ENCODE assay signal across 25 mouse cellular contexts in genomic region chr19:40556029-40556428, GRCm38 (mm10). TPM values are rescaled to one million over a fixed set of nuclear protein-coding genes. Genes with fewer than 3 reads are reported as not detected.
A peak's percentile ranks its signal among the peaks of the same experiment; 100 is the strongest.
DNase-seq lines count a peak whose midpoint lies in the region; ATAC-seq and TF ChIP-seq lines count a peak whose summit lies in the region.
"Had no signal": no experiment of that assay in that cellular context is flagged by ENCODE, and none has a peak within 500 bp of the region (broad histone marks: within the 10 kb centered on the region; RNA-seq: fewer than 3 reads in every experiment).

No protein-coding gene starts in this region.

- H3K36me3 ChIP-seq in kidney, embryonic 15.5 days = peaks cover 63% of the 10 kb centered on the region
- peaks cover 15% of the 10 kb centered on the region; the same call in 1 of the 2 replicates for H3K36me3 ChIP-seq in kidney, postnatal 0 days (ENCODE audit: insufficient read depth, low read length)

- intact Hi-C loops in gastrocnemius, adult 2 months (cut with DNase I) = no loop called here

- no peak overlapping the region for H3K9ac ChIP-seq in kidney, embryonic 15.5 days
- H3K9ac ChIP-seq in kidney, postnatal 0 days (ENCODE audit: low read depth, low read length) = no peak overlapping the region
- H3K9ac ChIP-seq: embryonic facial prominence, embryonic 12.5 days; embryonic facial prominence, embryonic 15.5 days; forebrain, embryonic 12.5 days had no signal

- peak; percentile 72 for ATAC-seq in kidney, embryonic 15.5 days (replicated peaks; ENCODE audit: low FRiP score)
- no peak for ATAC-seq in kidney, postnatal 0 days (replicated peaks; ENCODE audit: low FRiP score, low read depth)
- ATAC-seq: forebrain, embryonic 14.5 days; forebrain, embryonic 16.5 days had no signal

- H3K4me1 ChIP-seq in kidney, embryonic 15.5 days = peaks cover 9% of the 10 kb centered on the region; the same call in 1 of the 2 replicates
- no peaks in the 10 kb centered on the region for H3K4me1 ChIP-seq in kidney, postnatal 0 days (replicated peaks; ENCODE audit: insufficient read depth, low read length)
- H3K4me1 ChIP-seq: embryonic facial prominence, embryonic 12.5 days; embryonic facial prominence, embryonic 15.5 days; forebrain, embryonic 10.5 days; forebrain, embryonic 12.5 days had no signal

- WGBS in kidney, embryonic 15.5 days = 35% methylated on average over 7 of the region's 7 CpGs
- WGBS in kidney, postnatal 0 days = 40% methylated on average over 7 of the region's 7 CpGs

- no peaks in the 10 kb centered on the region for H3K27me3 ChIP-seq in kidney, embryonic 15.5 days
- H3K27me3 ChIP-seq in kidney, postnatal 0 days (ENCODE audit: insufficient read depth, low read length) = no peaks in the 10 kb centered on the region
- H3K27me3 ChIP-seq: embryonic facial prominence, embryonic 12.5 days; embryonic facial prominence, embryonic 15.5 days; forebrain, embryonic 12.5 days had no signal

- H3K9me3 ChIP-seq in kidney, embryonic 15.5 days (replicated peaks) = no peaks in the 10 kb centered on the region
- H3K9me3 ChIP-seq in kidney, postnatal 0 days (replicated peaks; ENCODE audit: low read length) = no peaks in the 10 kb centered on the region
- H3K9me3 ChIP-seq: embryonic facial prominence, embryonic 12.5 days; embryonic facial prominence, embryonic 15.5 days; forebrain, embryonic 12.5 days had no signal

- TF ChIP-seq CTCF in gastrocnemius, adult 2 months (IDR thresholded peaks at IDR 0.05) = no peak
- no peak for TF ChIP-seq CTCF in kidney, postnatal 0 days (IDR thresholded peaks at IDR 0.05; ENCODE audit: low read depth)

- peak overlapping the region; percentile 15; the same call in 1 of the 2 replicates for H3K4me3 ChIP-seq in gastrocnemius, adult 2 months
- no peak overlapping the region for H3K4me3 ChIP-seq in kidney, embryonic 15.5 days (replicated peaks)
- H3K4me3 ChIP-seq in kidney, postnatal 0 days (replicated peaks; ENCODE audit: low read depth, low read length) = no peak overlapping the region
- H3K4me3 ChIP-seq: embryonic facial prominence, embryonic 12.5 days; embryonic facial prominence, embryonic 15.5 days; erythroblast, embryonic 14.5 days; forebrain, embryonic 10.5 days; forebrain, embryonic 12.5 days had no signal

- H3K4me2 ChIP-seq in kidney, embryonic 15.5 days = no peak overlapping the region
- H3K4me2 ChIP-seq in kidney, postnatal 0 days (ENCODE audit: low read length) = no peak overlapping the region
- H3K4me2 ChIP-seq: embryonic facial prominence, embryonic 12.5 days; embryonic facial prominence, embryonic 15.5 days; forebrain, embryonic 12.5 days had no signal

- DNase-seq in gastrocnemius, adult 2 months = no peak
- DNase-seq in gastrocnemius, adult 8-10 months (ENCODE audit: low spot score in 2 of 2) = no peak
- DNase-seq in kidney, postnatal 14 days = no peak
- peak; percentile 60 for DNase-seq in kidney, postnatal 0 days (ENCODE audit: low spot score)
- no peak for DNase-seq in kidney, postnatal 36 days
- DNase-seq: adrenal gland, adult 2 months; adrenal gland, postnatal 10 days; adrenal gland, postnatal 25 days; cerebellum, adult 11 months; cerebellum, adult 18-20 months; cerebellum, adult 8-10 months; cerebellum, adult 9-11 months; cerebellum, postnatal 14 days; cerebellum, postnatal 36 days; embryo, embryonic 11 days had no signal

- H3K27ac ChIP-seq in gastrocnemius, adult 2 months = no peak overlapping the region
- H3K27ac ChIP-seq in kidney, embryonic 15.5 days = no peak overlapping the region
- H3K27ac ChIP-seq in kidney, postnatal 0 days = no peak overlapping the region
- H3K27ac ChIP-seq: embryonic facial prominence, embryonic 12.5 days; embryonic facial prominence, embryonic 15.5 days; forebrain, embryonic 10.5 days; forebrain, embryonic 12.5 days had no signal

RNA-seq across cellular contexts. Expression of gene Aldh18a1, which starts 32.2 kb away (rescaled TPM):
- total RNA-seq in gastrocnemius, adult 2 months (2021) = 1 to 10 TPM; 3.5 to 5.0 TPM
- total RNA-seq in gastrocnemius, adult 8-10 months (2022) = 1 to 10 TPM; 1.4 to 4.0 (median 1.7) TPM
- polyA plus RNA-seq in kidney, embryonic 15.5 days (2015; fragmentation: Nextera tagmentation; extraction: Ambion mirVana) = 53.0 and 58.3 TPM in 2 replicates
- polyA plus RNA-seq in kidney, postnatal 0 days (2015; fragmentation: Nextera tagmentation; extraction: Ambion mirVana) = 28.4 and 33.4 TPM in 2 replicates

RNA-seq across cellular contexts. Expression of gene Sorbs1, which starts 42.5 kb away (rescaled TPM):
- total RNA-seq in gastrocnemius, adult 2 months (2021) = 100 to 1,000 TPM; 158 to 227 TPM
- total RNA-seq in gastrocnemius, adult 8-10 months (2022) = 100 to 1,000 TPM; 169 to 173 (median 171) TPM
- 53.4 and 59.2 TPM in 2 replicates for polyA plus RNA-seq in kidney, embryonic 15.5 days (2015; fragmentation: Nextera tagmentation; extraction: Ambion mirVana)
- polyA plus RNA-seq in kidney, postnatal 0 days (2015; fragmentation: Nextera tagmentation; extraction: Ambion mirVana) = 46.5 and 49.9 TPM in 2 replicates

RNA-seq across cellular contexts. Expression of gene Tctn3, which starts 56.0 kb away (rescaled TPM):
- 1 to 10 TPM; 2.6 to 2.8 TPM for total RNA-seq in gastrocnemius, adult 2 months (2021)
- total RNA-seq in gastrocnemius, adult 8-10 months (2022) = 1 to 10 TPM; 1.1 to 2.2 (median 1.6) TPM
- polyA plus RNA-seq in kidney, embryonic 15.5 days (2015; fragmentation: Nextera tagmentation; extraction: Ambion mirVana) = 11.4 and 12.3 TPM in 2 replicates
- 9.3 and 11.0 TPM in 2 replicates for polyA plus RNA-seq in kidney, postnatal 0 days (2015; fragmentation: Nextera tagmentation; extraction: Ambion mirVana)

RNA-seq across cellular contexts. Expression of gene Entpd1, which starts 56.1 kb away (rescaled TPM):
- 10 to 100 TPM; 10.0 to 12.9 TPM for total RNA-seq in gastrocnemius, adult 2 months (2021)
- total RNA-seq in gastrocnemius, adult 8-10 months (2022) = 1 to 10 TPM; 5.8 to 9.9 (median 8.2) TPM
- polyA plus RNA-seq in kidney, embryonic 15.5 days (2015; fragmentation: Nextera tagmentation; extraction: Ambion mirVana) = 5.3 and 6.5 TPM in 2 replicates
- 8.5 and 9.1 TPM in 2 replicates for polyA plus RNA-seq in kidney, postnatal 0 days (2015; fragmentation: Nextera tagmentation; extraction: Ambion mirVana)
- total RNA-seq: MEL had no signal
- polyA plus RNA-seq: C2C12 had no signal
